Mouse (Mus musculus) kidney, postnatal 14 days (tissue): Measurements from ENCODE around the gene Zfp346.

ENCODE experiments used
- DNase-seq: peaks from one replicate; pipeline ENCODE4 v3.0.0; 2022; ENCODE audit warnings: mixed read lengths

The Zfp346 gene

GRCm38 (mm10) chr13:55152621-55153415 is 47.7 kb downstream of the Zfp346 start, which contains the start of gene Fgfr4:
Fgfr4 (plus strand) TSS chr13:55152640.
- DNase-seq: peak; percentile 91

DNA sequence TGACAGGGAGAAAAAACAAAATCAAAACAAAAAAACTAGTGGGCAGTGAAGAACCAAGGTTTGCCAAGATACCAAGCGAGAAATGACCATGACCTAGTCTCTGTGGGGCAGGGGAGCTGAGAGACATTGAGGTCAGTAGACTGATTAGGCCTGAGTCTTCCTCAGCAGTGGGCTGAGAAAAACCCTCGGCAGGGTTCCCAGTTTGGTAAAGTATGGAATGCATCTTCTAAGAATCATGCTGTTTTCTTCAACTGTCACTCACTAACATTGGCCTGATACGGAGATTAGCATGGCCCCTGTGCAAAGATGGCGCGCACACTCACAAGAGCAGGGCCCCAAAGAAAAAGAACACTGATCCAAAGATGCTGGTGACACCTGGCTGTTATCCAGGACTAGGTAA is 48.8 kb downstream of the Zfp346 start:
- DNase-seq: no peak

DNA sequence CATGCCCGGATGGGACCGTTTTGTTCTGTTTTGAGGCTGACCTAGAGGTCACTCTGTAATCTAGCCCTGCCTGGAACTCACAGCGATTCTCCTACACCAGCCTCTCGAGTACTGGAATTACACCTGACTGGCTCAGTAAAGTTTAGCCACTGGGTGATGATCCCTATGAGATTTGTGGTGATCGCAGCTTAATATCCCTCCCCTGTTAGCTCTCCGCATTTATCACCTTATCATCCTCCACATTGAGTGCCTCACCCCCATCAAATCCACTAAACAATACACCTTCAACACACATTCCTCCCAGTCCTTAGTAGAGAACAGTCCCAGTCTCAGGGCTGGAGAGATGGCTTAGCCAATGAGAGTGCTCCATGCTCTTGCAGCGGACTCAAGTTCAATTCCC is 57.3 kb downstream of the Zfp346 start:
- DNase-seq: no peak

DNA sequence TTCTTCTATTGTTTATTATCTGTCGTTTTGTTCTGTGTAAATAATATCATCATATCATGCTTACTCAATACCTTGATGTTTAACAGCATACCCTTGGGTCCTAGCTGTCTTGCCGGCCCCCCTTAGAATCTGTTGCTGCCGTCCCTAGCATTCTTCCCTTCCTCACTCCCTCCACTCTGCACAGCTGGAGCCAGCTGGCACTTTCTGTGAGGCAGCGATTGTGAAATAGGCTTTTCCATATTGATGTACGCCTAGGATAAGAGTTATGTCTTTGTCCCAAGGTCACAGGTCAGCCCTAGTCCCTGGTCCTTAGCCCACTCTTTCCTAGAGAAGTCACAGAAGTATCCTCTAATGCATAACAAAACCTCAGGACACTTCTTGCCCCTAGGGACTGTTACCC is 58.4 kb downstream of the Zfp346 start:
- peak; percentile 71 for DNase-seq

GRCm38 (mm10) chr13:55165831-55166339 is 60.8 kb downstream of the Zfp346 start:
- no peak for DNase-seq

GRCm38 (mm10) chr13:55166806-55167725 is 62.0 kb downstream of the Zfp346 start:
- DNase-seq: no peak

- DNase-seq: no peak
Observed at GRCm38 (mm10) chr13:55167798-55168197, 62.7 kb downstream of the Zfp346 start.

- DNase-seq: peak; percentile 68
Observed at GRCm38 (mm10) chr13:55168255-55168654, 63.1 kb downstream of the Zfp346 start.

GRCm38 (mm10) chr13:55168958-55169369 is 63.9 kb downstream of the Zfp346 start:
- peak; percentile 86 for DNase-seq

- DNase-seq: peak; percentile 63
Observed at GRCm38 (mm10) chr13:55171517-55172335, 66.6 kb downstream of the Zfp346 start.

DNA sequence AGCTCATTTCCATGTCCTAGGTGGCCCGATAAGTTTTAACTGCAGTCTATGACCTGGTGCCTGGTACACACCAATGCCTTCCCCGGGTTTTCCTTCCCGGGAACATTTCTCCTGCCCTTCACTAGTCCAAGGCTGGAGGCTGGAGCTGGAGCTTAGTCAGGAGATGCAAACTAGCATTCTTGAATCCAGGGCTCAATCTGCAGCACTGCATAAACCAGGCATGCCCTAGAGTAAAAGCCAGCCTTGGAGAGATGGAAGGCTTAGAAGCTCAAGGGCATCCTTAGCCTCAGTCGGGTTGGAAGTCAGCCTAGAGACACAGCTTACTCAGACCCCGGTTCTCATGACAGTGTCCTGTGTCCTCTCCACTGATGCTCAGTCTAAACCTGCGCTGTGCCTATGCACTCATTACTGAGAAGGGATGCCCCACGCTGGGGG is 67.2 kb downstream of the Zfp346 start:
- DNase-seq: no peak

DNA sequence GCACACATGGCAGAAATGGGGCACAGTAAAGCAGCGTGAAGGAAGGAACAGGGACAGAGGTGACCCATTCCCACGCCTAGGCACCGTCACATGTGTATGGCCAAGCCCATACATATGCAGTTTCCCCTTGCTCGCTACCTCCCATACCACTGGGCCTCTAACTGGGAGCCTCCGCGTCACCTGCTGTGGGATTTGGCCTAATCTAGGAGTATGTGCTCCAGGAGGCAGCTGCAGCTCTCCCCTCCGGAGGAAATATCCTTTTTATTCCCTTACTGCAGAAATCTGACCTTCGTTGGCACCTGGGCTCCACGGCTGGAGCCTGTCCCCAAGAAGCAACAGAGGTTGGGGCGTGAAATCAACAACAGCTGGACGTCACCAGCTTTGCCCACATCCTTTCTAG is 69.2 kb downstream of the Zfp346 start:
- no peak for DNase-seq

DNA sequence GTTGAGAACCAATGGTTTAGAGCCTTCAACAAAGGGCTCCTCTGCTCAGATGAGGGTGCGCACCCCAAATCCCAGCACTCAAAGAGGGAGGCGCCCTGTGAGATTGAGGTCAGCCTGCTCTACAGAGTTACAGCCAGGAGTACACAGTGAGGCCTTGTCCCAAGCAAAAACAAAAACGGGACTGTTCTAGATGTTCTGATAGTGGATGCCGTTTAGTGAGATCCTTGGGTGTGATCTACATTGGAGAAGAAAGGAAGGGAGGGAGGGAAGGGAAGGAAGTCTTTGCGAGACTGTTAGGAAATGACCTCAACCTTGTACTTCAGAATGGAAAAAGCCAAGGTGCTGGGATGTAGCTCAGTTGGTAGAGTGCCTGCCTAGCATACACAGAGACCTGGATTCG is 71.2 kb downstream of the Zfp346 start:
- DNase-seq: no peak

- DNase-seq: no peak
Observed at GRCm38 (mm10) chr13:55177903-55178496, 72.9 kb downstream of the Zfp346 start.

DNA sequence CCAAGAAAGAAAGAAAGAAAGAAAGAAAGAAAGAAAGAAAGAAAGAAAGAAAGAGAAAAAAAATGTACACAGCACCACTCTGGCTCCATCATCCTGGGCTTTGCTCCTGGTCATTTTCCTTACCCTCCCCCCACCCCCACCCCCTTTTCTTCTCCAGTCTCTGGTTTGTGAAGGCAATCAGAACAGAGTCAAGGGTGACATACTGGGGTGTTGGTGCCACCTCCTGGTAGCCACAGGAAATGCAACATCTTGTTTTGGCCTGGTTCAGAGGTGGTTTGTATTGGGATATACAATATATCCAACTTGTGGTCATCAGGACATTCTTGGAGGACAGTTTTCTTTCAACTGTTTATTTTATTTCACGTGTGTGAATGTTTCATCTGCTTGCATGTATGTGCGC is 73.4 kb downstream of the Zfp346 start:
- peak; percentile 86 for DNase-seq

- no peak for DNase-seq
Observed at GRCm38 (mm10) chr13:55179591-55179990, 74.5 kb downstream of the Zfp346 start.

GRCm38 (mm10) chr13:55181786-55182172 is 76.7 kb downstream of the Zfp346 start:
- DNase-seq: no peak

- DNase-seq: peak; percentile 83
Observed at GRCm38 (mm10) chr13:55182173-55182894, 77.2 kb downstream of the Zfp346 start.

- DNase-seq: no peak
Observed at GRCm38 (mm10) chr13:55183382-55183781, 78.3 kb downstream of the Zfp346 start.
